Mouse (Mus musculus) heart, embryonic 14.5 days (tissue): ENCODE results near the gene Aspn. TPM values are rescaled to one million over a fixed set of nuclear protein-coding genes. Genes with fewer than 3 reads are reported as not detected.

Source experiments
- ATAC-seq: fragments of 200-750 bp; cut with Nextera tagmentation; 2 replicates; pipeline ENCODE4 v1.8.0; 2017; ENCODE audit warnings: low read depth, moderate TSS enrichment; ENCODE audit not compliant: insufficient number of reproducible peaks, insufficient read depth, low FRiP score
- H3K27ac ChIP-seq, 2 experiments: fragments of 200-500 bp in 1 of 2; fragments of 300-500 bp in 1 of 2; sonication (generic) in 1 of 2; replicated peaks in 1 of 2; 2 replicates each; pipeline ENCODE4 v1.5.1; 2012 to 2014; ENCODE audit warnings: low read depth in 2 of 2, low read length in 2 of 2, control low read depth in 1 of 2, mild to moderate bottlenecking in 1 of 2, mixed read lengths in 1 of 2; ENCODE audit not compliant: control insufficient read depth in 1 of 2, insufficient read depth in 1 of 2
- H3K27me3 ChIP-seq: fragments of 300-500 bp; sonication (generic); 2 replicates; pipeline ENCODE4 v1.6.1; 2014; ENCODE audit warnings: mild to moderate bottlenecking, low read length, control low read depth; ENCODE audit not compliant: control insufficient read depth, insufficient read depth
- H3K36me3 ChIP-seq: fragments of 300-500 bp; sonication (generic); 2 replicates; pipeline ENCODE4 v1.6.1; 2014; ENCODE audit warnings: mild to moderate bottlenecking, control low read depth, low read length, mixed read lengths; ENCODE audit not compliant: control insufficient read depth, insufficient read depth
- H3K4me1 ChIP-seq, 2 experiments: fragments of 200-500 bp in 1 of 2; fragments of 300-500 bp in 1 of 2; sonication (generic) in 1 of 2; 2 replicates each; pipeline ENCODE4 v1.6.1; 2012 to 2014; ENCODE audit warnings: low read length in 2 of 2, control low read depth in 1 of 2, mixed read lengths in 1 of 2; ENCODE audit not compliant: control insufficient read depth in 2 of 2, insufficient read depth in 2 of 2
- H3K4me2 ChIP-seq: fragments of 300-500 bp; sonication (generic); 2 replicates; pipeline ENCODE4 v1.6.1; 2014; ENCODE audit warnings: mild to moderate bottlenecking, low read length
- H3K4me3 ChIP-seq, 2 experiments: fragments of 200-500 bp in 1 of 2; fragments of 300-500 bp in 1 of 2; sonication (generic) in 1 of 2; 2 replicates each; pipeline ENCODE4 v1.5.1; 2012 to 2014; ENCODE audit warnings: low read length in 2 of 2, mild to moderate bottlenecking in 2 of 2, control low read depth in 1 of 2, low read depth in 1 of 2, moderate library complexity in 1 of 2; ENCODE audit not compliant: control insufficient read depth in 1 of 2, insufficient read depth in 1 of 2
- H3K9ac ChIP-seq: fragments of 300-500 bp; sonication (generic); 2 replicates; pipeline ENCODE4 v1.6.1; 2014; ENCODE audit warnings: mild to moderate bottlenecking, low read length
- H3K9me3 ChIP-seq: fragments of 300-500 bp; sonication (generic); 2 replicates; pipeline ENCODE4 v1.6.1; 2016; ENCODE audit warnings: low read length, control low read depth; ENCODE audit not compliant: control insufficient read depth
- WGBS: fragments of 180-500 bp; shearing (Covaris S2); extraction: QIAGEN DNeasy Blood & Tissue Kit; methylation state at CpG from one replicate; pipeline ENCODE4 v1.1.7; 2014; 5-methylcytosine and 5-hydroxymethylcytosine counted together
- polyA plus RNA-seq: library from polyadenylated mRNA; unstranded; fragments of >200 nt; fragmentation: Nextera tagmentation; extraction: Ambion mirVana; gene quantifications from 2 replicates; pipeline ENCODE4 v1.2.1, GENCODE M21; 2014

Gene Aspn
- polyA plus RNA-seq, 1 experiment from 2014 or later = 17.9 TPM

DNA sequence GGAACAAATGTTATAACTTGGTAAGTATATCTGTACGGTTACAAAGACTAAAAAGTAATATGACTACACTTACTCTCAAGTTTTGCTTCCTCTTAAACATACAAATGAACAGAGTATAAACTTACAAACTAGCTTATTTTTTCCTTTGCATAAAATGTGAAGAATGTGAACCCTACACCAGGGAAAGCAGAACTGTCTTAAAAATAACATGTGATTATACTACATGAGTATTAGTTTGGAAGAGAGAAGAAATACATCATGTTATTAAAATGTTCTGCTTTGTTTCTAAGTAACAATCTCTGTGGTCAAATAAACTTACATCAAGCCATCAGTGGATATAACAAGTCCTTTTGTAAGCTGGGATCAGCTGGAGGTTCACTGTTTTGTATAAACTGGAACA is 5.5 kb upstream of the Aspn start:
- H3K4me3 ChIP-seq = no peak overlapping the region
- no peak overlapping the region for H3K4me2 ChIP-seq
- 84% methylated on average over 1 of the region's 1 CpGs for WGBS
- no peak overlapping the region for H3K27ac ChIP-seq
- ATAC-seq = no peak
- H3K9me3 ChIP-seq = no peaks in the 10 kb centered on the region
- no peaks in the 10 kb centered on the region for H3K27me3 ChIP-seq
- no peak overlapping the region for H3K9ac ChIP-seq
- no peaks in the 10 kb centered on the region; a peak in 1 of 4 replicates for H3K4me1 ChIP-seq
- no peaks in the 10 kb centered on the region for H3K36me3 ChIP-seq

DNA sequence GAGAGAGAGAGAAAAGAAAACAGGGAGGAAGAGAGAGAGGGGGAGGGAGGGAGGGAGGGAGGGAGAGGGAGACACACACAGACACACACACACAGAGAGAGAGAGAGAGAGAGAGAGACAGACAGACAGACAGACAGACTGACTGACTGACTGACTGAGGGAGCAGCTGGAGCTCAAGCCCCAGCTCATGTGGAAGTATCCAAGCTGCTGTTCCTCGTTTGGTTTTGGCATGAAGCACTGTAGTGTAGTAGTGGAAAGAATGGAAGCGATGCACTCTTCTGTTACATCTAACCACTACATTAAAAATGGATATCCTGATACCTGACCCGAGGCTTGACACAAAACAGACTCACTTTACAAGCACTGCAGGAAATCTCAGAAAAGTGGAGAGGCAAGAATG is 1.4 kb downstream of the Aspn start:
- Histone ChIP-seq H3K36me3 (no peaks in the 10 kb centered on the region), H3K9me3 (no peaks in the 10 kb centered on the region), H3K9ac (peak overlapping the region; percentile 8; the same call in 1 of the 2 replicates), H3K27ac (peak overlapping the region; percentile 41 to 67; a peak in 3 of 4 replicates), H3K4me3 (no peak overlapping the region), H3K4me2 (peak overlapping the region; percentile 40), H3K4me1 (peaks cover 2 to 5% of the 10 kb centered on the region in 2 experiments; a peak in 3 of 4 replicates), H3K27me3 (no peaks in the 10 kb centered on the region)
- 10% methylated on average over 3 of the region's 3 CpGs for WGBS
- no peak for ATAC-seq

- no peak for ATAC-seq
- Histone ChIP-seq H3K9me3 (no peaks in the 10 kb centered on the region), H3K4me1 (peaks cover 2 to 5% of the 10 kb centered on the region in 2 experiments; a peak in 3 of 4 replicates), H3K27me3 (no peaks in the 10 kb centered on the region), H3K27ac (peak overlapping the region; percentile 27 to 67; a peak in 3 of 4 replicates), H3K4me2 (peak overlapping the region; percentile 4; the same call in 1 of the 2 replicates), H3K9ac (no peak overlapping the region), H3K36me3 (no peaks in the 10 kb centered on the region), H3K4me3 (no peak overlapping the region)
- 76% methylated on average over 1 of the region's 1 CpGs for whole genome bisulfite sequencing
Observed at GRCm38 (mm10) chr13:49546517-49546916, 2.3 kb downstream of the Aspn start.

DNA sequence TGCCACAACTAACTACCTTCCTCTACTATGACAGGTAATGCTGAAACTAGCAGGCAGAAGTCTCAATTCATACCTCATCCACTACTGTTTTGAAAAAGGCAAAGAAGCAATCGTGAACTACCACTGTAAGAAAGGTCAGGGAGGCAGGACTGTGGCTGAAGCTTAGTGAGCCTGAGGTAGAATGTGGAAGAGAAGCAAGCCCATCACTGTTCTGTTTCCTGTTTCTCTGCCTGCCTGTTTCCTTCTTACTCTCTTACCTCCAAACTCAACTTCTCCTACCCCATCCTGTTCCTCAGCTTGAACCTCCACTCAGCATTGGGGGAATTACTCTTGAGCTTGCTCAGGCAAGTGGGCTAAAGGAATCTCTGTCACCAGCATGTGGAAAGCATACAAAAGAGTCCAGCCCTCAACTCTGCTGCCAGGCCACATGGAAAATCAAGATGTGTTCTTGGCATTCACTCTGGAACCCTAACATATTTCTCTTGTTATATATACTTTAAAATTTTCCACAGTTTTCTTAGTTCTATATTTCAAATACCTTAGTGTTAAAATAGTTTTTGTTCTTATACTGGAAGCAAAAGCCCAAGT is 3.4 kb downstream of the Aspn start:
- no peaks in the 10 kb centered on the region for H3K36me3 ChIP-seq
- WGBS = 71% methylated on average over 1 of the region's 1 CpGs
- no peak overlapping the region for H3K9ac ChIP-seq
- no peak for ATAC-seq
- H3K9me3 ChIP-seq = no peaks in the 10 kb centered on the region
- H3K27me3 ChIP-seq = no peaks in the 10 kb centered on the region
- H3K27ac ChIP-seq = 0 out of 4 replicates have a peak overlapping the region, but pooled peaks of 1 of the 2 experiments have one; percentile 10
- no peak overlapping the region for H3K4me3 ChIP-seq
- no peak overlapping the region for H3K4me2 ChIP-seq
- peaks cover 2 to 5% of the 10 kb centered on the region in 2 experiments; a peak in 3 of 4 replicates for H3K4me1 ChIP-seq

DNA sequence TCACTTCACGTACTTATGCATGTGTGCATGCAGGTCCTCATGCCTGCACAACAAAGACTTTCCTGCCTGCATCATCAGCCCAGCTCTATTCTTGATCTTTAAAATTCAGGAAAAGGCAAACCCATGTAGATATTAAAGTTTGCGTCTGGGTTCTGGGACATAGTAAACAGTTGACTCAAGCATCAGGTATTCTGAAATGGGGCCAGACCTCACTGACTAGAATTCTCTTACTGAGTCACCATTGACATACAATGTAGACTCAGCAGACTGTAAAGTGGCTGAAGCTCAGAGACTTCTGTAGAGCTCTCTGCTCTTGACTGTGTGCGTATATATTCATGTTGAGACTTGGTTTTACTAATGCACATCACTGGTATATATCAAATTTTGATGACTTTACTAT is 5.4 kb downstream of the Aspn start:
- Histone ChIP-seq H3K9ac (no peak overlapping the region), H3K27ac (no peak overlapping the region), H3K4me3 (no peak overlapping the region), H3K4me1 (peaks cover 2 to 5% of the 10 kb centered on the region in 2 experiments; a peak in 2 of 4 replicates), H3K9me3 (no peaks in the 10 kb centered on the region), H3K4me2 (no peak overlapping the region), H3K27me3 (no peaks in the 10 kb centered on the region), H3K36me3 (no peaks in the 10 kb centered on the region)
- no peak for ATAC-seq
- WGBS = 90% methylated on average over 3 of the region's 3 CpGs

DNA sequence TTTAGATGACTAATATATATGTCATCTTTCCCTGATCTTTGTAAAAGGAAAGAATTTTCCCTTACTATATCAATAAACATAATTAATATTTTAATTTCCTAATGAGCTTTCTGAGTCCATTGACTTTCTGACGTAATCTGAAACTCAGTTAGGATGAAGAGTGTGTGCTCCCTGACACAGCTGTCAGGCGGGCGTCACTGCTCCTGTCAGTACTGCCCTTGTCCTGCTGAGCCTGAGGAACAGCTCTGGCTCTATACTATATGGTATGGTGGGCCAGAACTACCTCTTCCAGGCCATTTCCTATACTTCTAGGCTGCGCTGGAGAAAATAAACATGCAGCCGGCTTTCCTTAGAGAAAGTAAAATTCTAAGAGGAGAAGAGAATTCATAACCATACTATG is 10.3 kb downstream of the Aspn start:
- no peak overlapping the region for H3K27ac ChIP-seq
- H3K4me2 ChIP-seq = no peak overlapping the region
- no peaks in the 10 kb centered on the region for H3K36me3 ChIP-seq
- H3K27me3 ChIP-seq = no peaks in the 10 kb centered on the region
- ATAC-seq = no peak
- no peaks in the 10 kb centered on the region for H3K4me1 ChIP-seq
- H3K9me3 ChIP-seq = no peaks in the 10 kb centered on the region
- no peak overlapping the region for H3K4me3 ChIP-seq
- whole genome bisulfite sequencing = 71% methylated on average over 5 of the region's 5 CpGs
- no peak overlapping the region for H3K9ac ChIP-seq

DNA sequence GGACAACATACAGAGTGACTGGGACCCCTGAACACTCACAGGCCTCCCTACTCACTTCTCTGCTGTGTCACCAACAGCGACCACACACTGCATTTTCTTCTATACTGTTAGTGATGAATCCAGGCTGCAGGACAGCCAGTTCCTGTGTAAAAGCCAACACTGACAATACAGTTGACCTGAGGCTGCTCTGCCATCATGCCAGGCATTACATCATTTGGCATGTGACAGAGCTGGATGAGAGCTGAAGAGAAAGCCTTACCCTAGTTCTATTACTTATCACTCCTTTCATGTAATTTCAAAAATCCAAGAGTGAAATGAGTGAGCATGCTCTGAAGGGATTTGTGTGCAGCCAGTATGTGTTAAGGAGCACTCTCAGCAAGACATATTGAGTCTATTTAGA is 12.0 kb downstream of the Aspn start:
- no peaks in the 10 kb centered on the region for H3K9me3 ChIP-seq
- H3K27me3 ChIP-seq = no peaks in the 10 kb centered on the region
- H3K9ac ChIP-seq = no peak overlapping the region
- no peak overlapping the region for H3K27ac ChIP-seq
- no peak for ATAC-seq
- 68% methylated on average over 1 of the region's 1 CpGs for WGBS
- no peak overlapping the region for H3K4me3 ChIP-seq
- H3K4me2 ChIP-seq = no peak overlapping the region
- H3K36me3 ChIP-seq = no peaks in the 10 kb centered on the region
- no peaks in the 10 kb centered on the region for H3K4me1 ChIP-seq

DNA sequence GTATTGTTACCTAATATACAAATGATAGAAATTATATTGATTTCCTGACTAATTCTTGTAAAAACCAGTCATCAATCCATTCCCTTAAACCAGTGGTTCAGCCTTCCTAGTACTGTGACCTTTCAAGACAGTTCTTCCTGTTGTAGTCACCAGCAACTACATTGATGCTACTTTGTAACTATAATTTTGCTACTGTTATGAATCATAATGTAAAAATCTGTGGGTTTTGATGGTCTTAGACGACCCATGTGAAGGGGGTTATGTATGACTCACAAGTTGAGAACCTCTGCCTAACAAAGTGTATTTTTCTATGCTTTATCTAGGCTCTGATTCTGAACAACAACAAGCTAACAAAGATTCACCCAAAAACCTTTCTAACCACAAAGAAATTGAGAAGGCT is 12.7 kb downstream of the Aspn start:
- H3K27me3 ChIP-seq = no peaks in the 10 kb centered on the region
- H3K4me3 ChIP-seq = no peak overlapping the region
- H3K27ac ChIP-seq = no peak overlapping the region
- no peak for ATAC-seq
- no peaks in the 10 kb centered on the region for H3K36me3 ChIP-seq
- H3K9me3 ChIP-seq = no peaks in the 10 kb centered on the region
- no peak overlapping the region for H3K4me2 ChIP-seq
- no peak overlapping the region for H3K9ac ChIP-seq
- H3K4me1 ChIP-seq = no peaks in the 10 kb centered on the region
- WGBS = 65% methylated on average over 1 of the region's 1 CpGs
